Mouse (Mus musculus) midbrain, embryonic 11.5 days (tissue): ENCODE results near the gene Vasp. TPM values are rescaled to one million over a fixed set of nuclear protein-coding genes. Genes with fewer than 3 reads are reported as not detected.

Source experiments
- ATAC-seq: fragments of 200-750 bp; cut with Nextera tagmentation; 2 replicates; pipeline ENCODE4 v1.8.0; 2017; ENCODE audit warnings: moderate TSS enrichment, moderate library complexity; ENCODE audit not compliant: low FRiP score
- DNase-seq: peaks from one replicate; pipeline ENCODE4 v3.0.0; 2015; ENCODE audit warnings: low spot score; ENCODE audit errors: missing footprints
- H3K27ac ChIP-seq: fragments of 300-500 bp; sonication (generic); 2 replicates; pipeline ENCODE4 v1.5.1; 2014; ENCODE audit warnings: low read depth, low read length
- H3K27me3 ChIP-seq: fragments of 300-500 bp; sonication (generic); 2 replicates; pipeline ENCODE4 v1.6.1; 2014; ENCODE audit warnings: mild to moderate bottlenecking, low read length, moderate library complexity, mixed read lengths; ENCODE audit not compliant: control insufficient read depth, insufficient read depth
- H3K36me3 ChIP-seq: fragments of 300-500 bp; sonication (generic); 2 replicates; pipeline ENCODE4 v1.6.1; 2014; ENCODE audit warnings: mild to moderate bottlenecking, low read length, moderate library complexity, mixed read lengths; ENCODE audit not compliant: control insufficient read depth, insufficient read depth
- H3K4me1 ChIP-seq: fragments of 300-500 bp; sonication (generic); 2 replicates; pipeline ENCODE4 v1.6.1; 2014; ENCODE audit warnings: low read length; ENCODE audit not compliant: control insufficient read depth, insufficient read depth
- H3K4me2 ChIP-seq: fragments of 300-500 bp; sonication (generic); 2 replicates; pipeline ENCODE4 v1.6.1; 2014; ENCODE audit warnings: mild to moderate bottlenecking, moderate library complexity
- H3K4me3 ChIP-seq: fragments of 300-500 bp; sonication (generic); 2 replicates; pipeline ENCODE4 v1.5.1; 2014; ENCODE audit warnings: low read depth, low read length
- H3K9ac ChIP-seq: fragments of 300-500 bp; sonication (generic); 2 replicates; pipeline ENCODE4 v1.6.1; 2014; ENCODE audit warnings: low read length
- H3K9me3 ChIP-seq: fragments of 300-500 bp; sonication (generic); 2 replicates; pipeline ENCODE4 v1.6.1; 2016; ENCODE audit warnings: low read length; ENCODE audit not compliant: control insufficient read depth
- WGBS: fragments of 180-500 bp; shearing (Covaris S2); extraction: QIAGEN DNeasy Blood & Tissue Kit; methylation state at CpG from one replicate; pipeline ENCODE4 v1.1.7; 2014; 5-methylcytosine and 5-hydroxymethylcytosine counted together
- polyA plus RNA-seq: library from polyadenylated mRNA; unstranded; fragments of >200 nt; fragmentation: Nextera tagmentation; extraction: Ambion mirVana; gene quantifications from 2 replicates; pipeline ENCODE4 v1.2.1, GENCODE M21; 2014

Vasp gene
- polyA plus RNA-seq, 1 experiment from 2014 or later: 46.0 TPM

GRCm38 (mm10) chr7:19247511-19247910 is 24.1 kb downstream of the Vasp start:
- Histone ChIP-seq H3K27me3 (no peaks in the 10 kb centered on the region), H3K27ac (no peak overlapping the region), H3K4me3 (no peak overlapping the region), H3K36me3 (peaks cover 6% of the 10 kb centered on the region; the same call in 1 of the 2 replicates), H3K9ac (no peak overlapping the region), H3K4me2 (no peak overlapping the region), H3K9me3 (no peaks in the 10 kb centered on the region), H3K4me1 (no peaks in the 10 kb centered on the region)
- WGBS: 96% methylated on average over 2 of the region's 2 CpGs
- no peak for DNase-seq
- no peak for ATAC-seq

GRCm38 (mm10) chr7:19246855-19247254 is 24.8 kb downstream of the Vasp start:
- no peaks in the 10 kb centered on the region for H3K4me1 ChIP-seq
- WGBS: 93% methylated on average over 1 of the region's 1 CpGs

GRCm38 (mm10) chr7:19245083-19245482 is 26.5 kb downstream of the Vasp start:
- DNase-seq: no peak
- WGBS: 84% methylated on average over 3 of the region's 3 CpGs
- H3K27ac ChIP-seq: no peak overlapping the region
- no peak for ATAC-seq
- H3K4me3 ChIP-seq: no peak overlapping the region
- no peaks in the 10 kb centered on the region for H3K9me3 ChIP-seq
- H3K4me1 ChIP-seq: no peaks in the 10 kb centered on the region
- peaks cover 6% of the 10 kb centered on the region; the same call in 1 of the 2 replicates for H3K36me3 ChIP-seq
- H3K4me2 ChIP-seq: no peak overlapping the region
- no peak overlapping the region for H3K9ac ChIP-seq
- H3K27me3 ChIP-seq: no peaks in the 10 kb centered on the region

More at GRCm38 (mm10) chr7:19246855-19247254, 24.8 kb downstream of the Vasp start:
- no peak overlapping the region for H3K27ac ChIP-seq
- H3K4me3 ChIP-seq: no peak overlapping the region
- H3K9ac ChIP-seq: no peak overlapping the region
- no peaks in the 10 kb centered on the region for H3K27me3 ChIP-seq
- peaks cover 6% of the 10 kb centered on the region; the same call in 1 of the 2 replicates for H3K36me3 ChIP-seq
- no peak overlapping the region for H3K4me2 ChIP-seq
- DNase-seq (no peak), ATAC-seq (no peak)
- H3K9me3 ChIP-seq: no peaks in the 10 kb centered on the region

- ATAC-seq: no peak
- no peak overlapping the region for H3K4me3 ChIP-seq
- 88% methylated on average over 5 of the region's 5 CpGs for WGBS
- H3K36me3 ChIP-seq: peaks cover 6% of the 10 kb centered on the region; the same call in 1 of the 2 replicates
- H3K27ac ChIP-seq: no peak overlapping the region
- no peaks in the 10 kb centered on the region for H3K27me3 ChIP-seq
- no peak for DNase-seq
- no peaks in the 10 kb centered on the region for H3K4me1 ChIP-seq
- H3K9me3 ChIP-seq: no peaks in the 10 kb centered on the region
- no peak overlapping the region for H3K4me2 ChIP-seq
- no peak overlapping the region for H3K9ac ChIP-seq
Measured at GRCm38 (mm10) chr7:19243858-19244257, 27.8 kb downstream of the Vasp start.

- no peak overlapping the region for H3K27ac ChIP-seq
- H3K4me2 ChIP-seq: no peak overlapping the region
- no peaks in the 10 kb centered on the region for H3K9me3 ChIP-seq
- peaks cover 6% of the 10 kb centered on the region; the same call in 1 of the 2 replicates for H3K36me3 ChIP-seq
- H3K4me3 ChIP-seq: no peak overlapping the region
- ATAC-seq (no peak), DNase-seq (no peak)
- no peaks in the 10 kb centered on the region for H3K27me3 ChIP-seq
- no peak overlapping the region for H3K9ac ChIP-seq
- H3K4me1 ChIP-seq: no peaks in the 10 kb centered on the region
- WGBS: 95% methylated on average over 1 of the region's 1 CpGs
Measured at GRCm38 (mm10) chr7:19242005-19242404, 29.6 kb downstream of the Vasp start.

- 92% methylated on average over 8 of the region's 8 CpGs for WGBS
- ATAC-seq: no peak
- Histone ChIP-seq H3K4me3 (no peak overlapping the region), H3K4me2 (no peak overlapping the region), H3K27ac (no peak overlapping the region), H3K9ac (no peak overlapping the region), H3K36me3 (peaks cover 4% of the 10 kb centered on the region; the same call in 1 of the 2 replicates), H3K9me3 (no peaks in the 10 kb centered on the region), H3K4me1 (no peaks in the 10 kb centered on the region), H3K27me3 (no peaks in the 10 kb centered on the region)
- DNase-seq: no peak
Measured at GRCm38 (mm10) chr7:19240905-19241463, 30.6 kb downstream of the Vasp start.

- ATAC-seq (no peak), DNase-seq (no peak)
- Histone ChIP-seq H3K4me2 (no peak overlapping the region), H3K27ac (no peak overlapping the region), H3K27me3 (no peaks in the 10 kb centered on the region), H3K9me3 (no peaks in the 10 kb centered on the region), H3K4me3 (no peak overlapping the region), H3K4me1 (no peaks in the 10 kb centered on the region), H3K9ac (no peak overlapping the region), H3K36me3 (peaks cover 2% of the 10 kb centered on the region; the same call in 1 of the 2 replicates)
- 83% methylated on average over 2 of the region's 4 CpGs for WGBS
Measured at GRCm38 (mm10) chr7:19239986-19240385, 31.6 kb downstream of the Vasp start.

- ATAC-seq (peak; percentile 89), DNase-seq (peak; percentile 98)
- no peak overlapping the region for H3K4me2 ChIP-seq
- H3K9me3 ChIP-seq: no peaks in the 10 kb centered on the region
- H3K27me3 ChIP-seq: no peaks in the 10 kb centered on the region
- H3K4me3 ChIP-seq: no peak overlapping the region
- H3K27ac ChIP-seq: no peak overlapping the region
- WGBS: 7% methylated on average over 1 of the region's 1 CpGs
- H3K4me1 ChIP-seq: no peaks in the 10 kb centered on the region
- H3K36me3 ChIP-seq: no peaks in the 10 kb centered on the region
- H3K9ac ChIP-seq: no peak overlapping the region
Measured at GRCm38 (mm10) chr7:19239423-19239822, 32.2 kb downstream of the Vasp start.

- DNase-seq (no peak), ATAC-seq (no peak)
- Histone ChIP-seq H3K36me3 (no peaks in the 10 kb centered on the region), H3K9ac (no peak overlapping the region), H3K27ac (no peak overlapping the region), H3K27me3 (no peaks in the 10 kb centered on the region), H3K4me3 (no peak overlapping the region), H3K9me3 (no peaks in the 10 kb centered on the region), H3K4me1 (no peaks in the 10 kb centered on the region), H3K4me2 (no peak overlapping the region)
- WGBS: 92% methylated on average over 4 of the region's 4 CpGs
Measured at GRCm38 (mm10) chr7:19238344-19238743, 33.3 kb downstream of the Vasp start.
